Mouse (Mus musculus) brain, embryonic 14.5 days (tissue): ENCODE results near the gene Serpine3.

Source experiments
- CTCF ChIP-seq: fragments of 200-500 bp; IDR thresholded peaks from 2 replicates; pipeline ENCODE4 v1.5.1; 2012; ENCODE audit warnings: inconsistent platforms, mild to moderate bottlenecking, moderate library complexity, borderline replicate concordance; ENCODE audit not compliant: insufficient read depth, insufficient read length; ENCODE audit errors: extremely low read depth
- POLR2A ChIP-seq: fragments of 200-500 bp; IDR thresholded peaks from 2 replicates; pipeline ENCODE4 v1.6.1; 2012; ENCODE audit warnings: mild to moderate bottlenecking, inconsistent platforms, borderline replicate concordance; ENCODE audit not compliant: poor library complexity, insufficient read depth, insufficient read length, severe bottlenecking; ENCODE audit errors: extremely low read depth

- TF ChIP-seq POLR2A (no peak), CTCF (no peak)
These were observed 6.0 kb upstream of the Serpine3 start for GRCm38 (mm10) chr14:62657469-62657868.
